Mouse (Mus musculus): ENCODE results near the gene Ctag2.

The Ctag2 gene

GRCm38 (mm10) chrX:65047344-65047743, at the start of gene Ctag2:
Ctag2 (plus strand) TSS chrX:65047644.
- no peak for DNase-seq (ENCODE audit: low read depth)
